Mouse (Mus musculus): ENCODE measurements around the gene Nup188. TPM values are rescaled to one million over a fixed set of nuclear protein-coding genes. Genes with fewer than 3 reads are reported as not detected.

Nup188 gene
- polyA plus RNA-seq, 1 experiment = 17.2 TPM

- DNase-seq (ENCODE audit: low spot score) = no peak
Observed at GRCm38 (mm10) chr2:30385591-30385990, 99.4 kb downstream of the Nup188 start.

GRCm38 (mm10) chr2:30386913-30387312 lies 100.7 kb downstream of the Nup188 start:
- DNase-seq (ENCODE audit: low spot score) = no peak

- DNase-seq (ENCODE audit: low spot score) = no peak
Observed at GRCm38 (mm10) chr2:30389000-30389399, 102.8 kb downstream of the Nup188 start.

- peak; percentile 92 for DNase-seq (ENCODE audit: low spot score)
Observed at GRCm38 (mm10) chr2:30392114-30392576, 105.9 kb downstream of the Nup188 start, which contains the start of gene Dolpp1. TSS of gene Dolpp1 (plus strand) at chr2:30392254.

GRCm38 (mm10) chr2:30392577-30393369 lies 106.6 kb downstream of the Nup188 start:
- DNase-seq (ENCODE audit: low spot score) = peak; percentile 68

GRCm38 (mm10) chr2:30393370-30393656 lies 107.1 kb downstream of the Nup188 start:
- DNase-seq (ENCODE audit: low spot score) = no peak

Other genes starting within 250 kb of the Nup188 start
- gene Wdr34, start 237.5 kb upstream of the Nup188 start, polyA plus RNA-seq (2012; rRNA removed) = 17.6 and 18.0 TPM in 2 replicates
- gene Set, start 229.0 kb upstream of the Nup188 start, polyA plus RNA-seq (2012; rRNA removed) = 114 and 146 TPM in 2 replicates
- gene Pkn3, start 208.7 kb upstream of the Nup188 start, polyA plus RNA-seq (2012; rRNA removed) = 18.6 and 22.3 TPM in 2 replicates
- gene Zdhhc12, start 192.7 kb upstream of the Nup188 start, polyA plus RNA-seq (2012; rRNA removed) = 31.5 and 40.7 TPM in 2 replicates
- gene Zer1, start 161.8 kb upstream of the Nup188 start, polyA plus RNA-seq (2012; rRNA removed) = 46.2 and 46.5 TPM in 2 replicates
- 29.2 and 29.5 TPM in 2 replicates for gene Tbc1d13, start 152.7 kb upstream of the Nup188 start, polyA plus RNA-seq (2012; rRNA removed)
- 26.0 and 26.4 TPM in 2 replicates for gene Endog, start 114.9 kb upstream of the Nup188 start, polyA plus RNA-seq (2012; rRNA removed)
- 25.0 and 26.9 TPM in 2 replicates for gene Spout1, start 107.9 kb upstream of the Nup188 start, polyA plus RNA-seq (2012; rRNA removed)
- gene Kyat1, start 80.5 kb upstream of the Nup188 start, polyA plus RNA-seq (2012; rRNA removed) = 75.5 and 103 TPM in 2 replicates
- gene Lrrc8a, start 48.7 kb upstream of the Nup188 start, polyA plus RNA-seq (2012; rRNA removed) = 24.3 and 30.2 TPM in 2 replicates
- 4.1 and 5.4 TPM in 2 replicates for gene Gm28035, start 45.8 kb upstream of the Nup188 start, polyA plus RNA-seq (2012; rRNA removed)
- gene Phyhd1, start 20.2 kb upstream of the Nup188 start, polyA plus RNA-seq (2012; rRNA removed) = 36.2 and 55.9 TPM in 2 replicates
- not detected in 2 replicates for gene Gm28038, start 5.4 kb upstream of the Nup188 start, polyA plus RNA-seq (2012; rRNA removed)
- 14.4 and 15.7 TPM in 2 replicates for gene Dolk, start 63 bp upstream of the Nup188 start, polyA plus RNA-seq (2012; rRNA removed)
- 191 and 259 TPM in 2 replicates for gene Sh3glb2, start 72.9 kb downstream of the Nup188 start, polyA plus RNA-seq (2012; rRNA removed)
- 32.6 and 34.4 TPM in 2 replicates for gene Miga2, start 77.8 kb downstream of the Nup188 start, polyA plus RNA-seq (2012; rRNA removed)
- gene Dolpp1, start 105.9 kb downstream of the Nup188 start, polyA plus RNA-seq (2012; rRNA removed) = 18.9 and 27.3 TPM in 2 replicates
- 27.3 and 38.1 TPM in 2 replicates for gene Crat, start 129.4 kb downstream of the Nup188 start, polyA plus RNA-seq (2012; rRNA removed)
- gene Ptpa, start 129.6 kb downstream of the Nup188 start, polyA plus RNA-seq (2012; rRNA removed) = 90.0 and 93.9 TPM in 2 replicates
- 10.7 and 11.0 TPM in 2 replicates for gene Ier5l, start 187.8 kb downstream of the Nup188 start, polyA plus RNA-seq (2012; rRNA removed)

All from urinary bladder, adult 2 months (tissue).